Mouse (Mus musculus) C2C12 (cell line): Measurements from ENCODE around the gene Znrf3.

Experiments
- CEBPB ChIP-seq: IDR thresholded peaks from one replicate; pipeline ENCODE4 v1.6.1; 2011; ENCODE audit warnings: low read depth, mild to moderate bottlenecking, control low read depth, moderate library complexity
- CTCF ChIP-seq: IDR thresholded peaks from one replicate; pipeline ENCODE4 v1.5.1; 2011; ENCODE audit not compliant: control insufficient read depth, insufficient read depth, insufficient read length
- FOSL1 ChIP-seq: IDR thresholded peaks from one replicate; pipeline ENCODE4 v1.8.0; 2011; ENCODE audit warnings: mild to moderate bottlenecking, low read length; ENCODE audit not compliant: poor library complexity, insufficient read depth, severe bottlenecking
- MAX ChIP-seq: IDR thresholded peaks from one replicate; pipeline ENCODE4 v1.6.1; 2011; ENCODE audit warnings: mild to moderate bottlenecking, control low read depth
- MYOD1 ChIP-seq: IDR thresholded peaks from one replicate; pipeline ENCODE4 v1.6.1; 2011; ENCODE audit warnings: low read depth; ENCODE audit not compliant: control insufficient read depth, insufficient read length
- MYOG ChIP-seq: IDR thresholded peaks from one replicate; pipeline ENCODE4 v1.6.1; 2011; ENCODE audit not compliant: control insufficient read depth, insufficient read length; ENCODE audit errors: extremely low read depth
- USF1 ChIP-seq: IDR thresholded peaks from one replicate; pipeline ENCODE4 v1.6.1; 2011; ENCODE audit warnings: low read depth, mild to moderate bottlenecking, control low read depth, moderate library complexity

GRCm38 (mm10) chr11:5485193-5486011 is 40.8 kb upstream of the Znrf3 start:
- TF ChIP-seq CEBPB (no peak), CTCF (peak; percentile 67), USF1 (no peak), MAX (no peak), FOSL1 (no peak), MYOD1 (no peak), MYOG (no peak)
